Mouse (Mus musculus) bone marrow, adult 2 months (tissue): Measurements from ENCODE around the gene Vwa1.

ENCODE experiments used
- CTCF ChIP-seq: fragments of 200-500 bp; IDR thresholded peaks from 2 replicates; pipeline ENCODE4 v1.5.1; 2011; ENCODE audit warnings: low read length, control low read depth; ENCODE audit not compliant: control insufficient read depth, insufficient read depth
- POLR2A ChIP-seq: fragments of 200-500 bp; IDR thresholded peaks from 2 replicates; pipeline ENCODE4 v1.6.1; 2011; ENCODE audit warnings: low read depth, mild to moderate bottlenecking, control low read depth, low read length, borderline replicate concordance; ENCODE audit not compliant: control insufficient read depth

GRCm38 (mm10) chr4:155769496-155769879 is 5.0 kb downstream of the Vwa1 start:
- no peak for TF ChIP-seq CTCF
- TF ChIP-seq POLR2A: no peak
